Mouse (Mus musculus): Measurements from ENCODE around the gene Fmo6.

DNA sequence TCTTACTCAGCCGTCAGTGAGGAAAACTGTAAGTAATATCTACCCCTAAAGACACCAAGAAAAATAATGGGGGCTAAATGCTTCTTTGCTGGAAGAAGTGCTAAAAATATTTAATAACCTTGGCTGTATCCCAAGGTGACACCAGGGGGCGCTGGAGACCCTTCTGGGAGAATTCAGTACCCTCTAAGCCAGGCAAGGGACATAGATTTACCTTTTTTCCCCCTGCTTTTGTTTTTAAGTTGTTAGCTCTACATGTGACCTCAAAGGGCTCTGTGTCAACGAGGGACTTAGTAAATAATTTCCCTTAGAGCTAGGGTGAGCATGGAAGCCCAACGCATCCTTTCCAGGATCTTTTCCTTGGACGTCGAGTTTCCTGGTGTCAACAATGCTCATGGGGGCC, 41.4 kb downstream of the Fmo6 start:
- peak; percentile 10 for TF ChIP-seq CTCF (IDR thresholded peaks at IDR 0.05; ENCODE audit: control insufficient read depth, insufficient read depth, insufficient read length)
- TF ChIP-seq USF1 (IDR thresholded peaks at IDR 0.05; ENCODE audit: low read depth), result no peak
- TF ChIP-seq CEBPB (IDR thresholded peaks at IDR 0.05; ENCODE audit: low read depth), result no peak
